Mouse (Mus musculus): Measurements from ENCODE around the gene Dupd1. TPM values are rescaled to one million over a fixed set of nuclear protein-coding genes. Genes with fewer than 3 reads are reported as not detected.
"Not testable (repeated sequence)": the region's sequence is repeated elsewhere in the genome, so short reads cannot be mapped to it uniquely, and the experiment has no call there.

The Dupd1 gene
- total RNA-seq, 1 experiment from 2014 or later: not detected

- peak; percentile 28 for ATAC-seq (replicated peaks; ENCODE audit: low read depth, poor library complexity, severe bottlenecking)
These were observed 34.7 kb downstream of the Dupd1 start for GRCm38 (mm10) chr14:21679631-21680201.

- peak; percentile 60 for ATAC-seq (replicated peaks; ENCODE audit: low read depth, poor library complexity, severe bottlenecking)
These were observed 35.7 kb downstream of the Dupd1 start for GRCm38 (mm10) chr14:21678509-21679285.

GRCm38 (mm10) chr14:21676223-21676622 is 38.2 kb downstream of the Dupd1 start:
- no peak for ATAC-seq (replicated peaks; ENCODE audit: low read depth, poor library complexity, severe bottlenecking)

- no peak for ATAC-seq (replicated peaks; ENCODE audit: low read depth, poor library complexity, severe bottlenecking)
These were observed 39.9 kb downstream of the Dupd1 start for GRCm38 (mm10) chr14:21674471-21674870.

GRCm38 (mm10) chr14:21673100-21673499 is 41.3 kb downstream of the Dupd1 start:
- no peak for ATAC-seq (replicated peaks; ENCODE audit: low read depth, poor library complexity, severe bottlenecking)

- not testable (repeated sequence) for ATAC-seq (replicated peaks; ENCODE audit: low read depth, poor library complexity, severe bottlenecking)
These were observed 43.9 kb downstream of the Dupd1 start for GRCm38 (mm10) chr14:21670422-21671006.

- ATAC-seq (replicated peaks; ENCODE audit: low read depth, poor library complexity, severe bottlenecking): no peak
These were observed 44.5 kb downstream of the Dupd1 start for GRCm38 (mm10) chr14:21669633-21670421.

DNA sequence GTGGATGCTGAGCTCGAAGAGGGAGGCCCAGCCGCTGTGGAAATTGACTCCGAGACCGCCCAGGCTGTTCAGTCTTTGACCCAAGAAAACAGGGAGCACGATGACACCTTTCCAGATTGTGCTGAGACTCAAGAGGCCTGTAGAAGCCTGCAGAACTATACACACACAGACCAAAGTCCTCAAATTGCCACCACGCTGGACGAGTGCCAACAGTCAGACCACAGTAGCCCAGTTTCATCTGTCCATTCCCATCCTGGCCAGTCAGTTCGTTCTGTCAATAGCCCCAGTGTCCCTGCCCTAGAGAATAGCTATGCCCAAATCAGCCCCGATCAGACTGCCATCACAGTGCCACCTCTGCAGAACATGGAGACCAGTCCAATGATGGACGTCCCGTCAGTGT is 45.2 kb downstream of the Dupd1 start:
- ATAC-seq (replicated peaks; ENCODE audit: low read depth, poor library complexity, severe bottlenecking): no peak

GRCm38 (mm10) chr14:21662465-21663142 is 51.8 kb downstream of the Dupd1 start:
- ATAC-seq (replicated peaks; ENCODE audit: low read depth, poor library complexity, severe bottlenecking): peak; percentile 64

- peak; percentile 81 for ATAC-seq (replicated peaks; ENCODE audit: low read depth, poor library complexity, severe bottlenecking)
These were observed 54.7 kb downstream of the Dupd1 start for GRCm38 (mm10) chr14:21659652-21660051.

DNA sequence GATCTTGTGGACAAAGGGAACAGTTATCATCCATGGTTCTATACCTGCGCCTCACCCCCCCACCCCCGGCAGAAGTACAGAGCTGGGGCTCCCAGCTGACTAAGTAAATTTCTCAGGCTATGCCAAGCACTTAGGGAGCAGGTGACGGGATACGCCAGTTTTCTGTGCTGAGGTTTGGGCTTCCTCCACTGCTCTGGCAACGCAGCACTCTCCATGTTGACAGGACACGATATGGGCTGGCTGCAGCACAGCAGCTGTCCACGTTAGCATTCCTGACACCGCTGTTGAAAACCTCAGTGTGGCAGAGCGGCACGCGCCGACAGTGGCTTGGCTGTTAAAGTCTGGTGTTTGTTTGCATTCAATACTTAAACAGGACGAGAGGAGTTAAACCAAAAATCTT is 55.2 kb downstream of the Dupd1 start:
- ATAC-seq (replicated peaks; ENCODE audit: low read depth, poor library complexity, severe bottlenecking): no peak

GRCm38 (mm10) chr14:21653813-21654212 is 60.6 kb downstream of the Dupd1 start:
- ATAC-seq (replicated peaks; ENCODE audit: low read depth, poor library complexity, severe bottlenecking): peak; percentile 98

- no peak for ATAC-seq (replicated peaks; ENCODE audit: low read depth, poor library complexity, severe bottlenecking)
These were observed 73.5 kb downstream of the Dupd1 start for GRCm38 (mm10) chr14:21640806-21641435.

DNA sequence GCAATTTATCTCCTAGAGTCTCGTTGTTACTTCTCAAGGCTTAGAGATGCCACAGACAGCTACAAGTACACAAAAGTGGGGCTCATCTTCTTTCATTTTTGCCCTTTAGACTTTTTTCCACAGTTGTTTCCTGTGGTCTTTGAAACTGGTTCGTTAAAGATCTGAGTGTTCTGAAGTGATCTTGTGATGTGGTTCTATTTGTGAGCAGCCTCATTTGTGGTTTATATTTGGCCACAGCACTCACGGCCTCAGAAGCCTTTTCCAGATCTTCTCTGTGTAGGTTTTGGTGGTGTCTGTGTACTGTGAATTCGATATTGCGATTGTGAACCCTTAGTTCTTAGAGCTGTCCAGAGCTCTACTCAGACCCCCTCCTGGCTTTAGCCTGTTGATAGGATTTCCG is 77.8 kb downstream of the Dupd1 start:
- 0 out of 2 replicates have a peak, but pooled peaks have one; percentile 39 for ATAC-seq (replicated peaks; ENCODE audit: low read depth, poor library complexity, severe bottlenecking)

DNA sequence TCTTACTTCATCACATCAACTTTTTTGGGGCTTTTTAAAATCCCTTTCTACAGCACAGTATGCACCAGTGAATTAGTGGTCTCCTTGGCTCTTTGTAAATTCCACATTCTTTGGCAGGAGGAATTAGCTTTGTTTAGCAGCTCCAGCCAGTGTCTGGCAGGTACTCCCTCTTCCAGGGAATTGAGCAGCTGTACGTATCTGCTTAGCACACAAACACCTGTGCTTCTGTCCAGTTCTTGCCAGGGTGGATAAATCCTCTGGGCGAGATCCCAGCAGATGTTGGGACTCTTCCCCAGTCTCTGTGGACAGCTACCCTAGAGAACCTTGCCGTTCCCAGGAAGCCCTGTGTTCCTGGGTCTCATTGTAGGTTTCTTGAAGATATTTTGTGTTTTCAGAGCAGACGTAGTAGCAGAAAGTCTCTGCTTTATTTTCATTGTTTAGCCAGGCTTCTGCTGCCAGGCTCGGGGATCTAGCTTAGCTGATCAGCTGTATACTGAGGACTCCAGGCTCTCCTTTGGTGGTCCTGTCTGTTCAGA is 82.6 kb downstream of the Dupd1 start:
- no peak for ATAC-seq (replicated peaks; ENCODE audit: low read depth, poor library complexity, severe bottlenecking)
